Mouse (Mus musculus): ENCODE data around the gene Ecm2. TPM values are rescaled to one million over a fixed set of nuclear protein-coding genes. Genes with fewer than 3 reads are reported as not detected.

Ecm2 gene
- 0.67 and 0.71 TPM in 2 replicates for polyA plus RNA-seq (2012; rRNA removed)

DNA sequence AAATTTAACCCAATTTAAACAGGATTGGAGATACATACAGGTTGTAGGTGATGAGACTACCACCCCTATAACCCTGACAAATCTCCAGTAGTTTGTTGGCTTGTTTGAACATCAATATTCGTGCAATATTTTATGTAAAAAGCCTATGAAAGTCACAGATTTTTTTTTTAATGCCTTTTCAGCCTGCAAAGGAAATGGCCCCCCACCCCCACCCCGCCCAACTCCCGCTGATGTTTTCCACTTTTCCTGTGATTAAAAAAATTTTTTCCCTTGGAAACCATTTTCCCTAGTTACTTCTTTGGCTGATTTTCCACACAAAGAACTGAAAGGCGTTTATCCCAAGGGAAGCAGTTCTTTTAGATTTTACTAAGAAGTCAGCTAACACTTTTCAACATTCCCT, at the start of gene Ecm2:
Ecm2 (plus strand) TSS at position 301 of the 400 bp plus-strand sequence.
- 59% methylated on average over 4 of the region's 4 CpGs for WGBS
- no peak for DNase-seq (ENCODE audit: low read depth, low spot score)

DNA sequence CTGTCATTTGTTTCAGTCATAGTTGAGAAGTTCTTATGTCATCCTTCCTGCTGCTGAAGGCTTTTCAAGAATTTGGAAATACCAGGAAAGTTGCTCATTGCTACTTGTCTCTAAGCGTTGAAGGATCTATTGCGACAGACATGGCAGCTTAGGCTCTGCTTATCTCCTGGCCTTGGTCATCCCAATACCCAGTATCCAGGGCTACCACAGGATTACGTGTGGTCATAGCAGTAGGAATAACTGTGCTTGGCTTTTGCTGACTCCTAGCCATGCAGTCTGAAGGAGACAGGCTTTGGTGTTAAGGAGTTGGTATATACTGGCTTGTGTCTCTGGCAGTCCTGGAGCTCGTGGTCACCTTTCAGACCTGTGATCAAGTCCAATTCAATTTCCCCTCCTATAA, 44.3 kb upstream of the Ecm2 start:
- 81% methylated on average over 4 of the region's 4 CpGs for WGBS
- no peak for DNase-seq (ENCODE audit: low read depth, low spot score)

DNA sequence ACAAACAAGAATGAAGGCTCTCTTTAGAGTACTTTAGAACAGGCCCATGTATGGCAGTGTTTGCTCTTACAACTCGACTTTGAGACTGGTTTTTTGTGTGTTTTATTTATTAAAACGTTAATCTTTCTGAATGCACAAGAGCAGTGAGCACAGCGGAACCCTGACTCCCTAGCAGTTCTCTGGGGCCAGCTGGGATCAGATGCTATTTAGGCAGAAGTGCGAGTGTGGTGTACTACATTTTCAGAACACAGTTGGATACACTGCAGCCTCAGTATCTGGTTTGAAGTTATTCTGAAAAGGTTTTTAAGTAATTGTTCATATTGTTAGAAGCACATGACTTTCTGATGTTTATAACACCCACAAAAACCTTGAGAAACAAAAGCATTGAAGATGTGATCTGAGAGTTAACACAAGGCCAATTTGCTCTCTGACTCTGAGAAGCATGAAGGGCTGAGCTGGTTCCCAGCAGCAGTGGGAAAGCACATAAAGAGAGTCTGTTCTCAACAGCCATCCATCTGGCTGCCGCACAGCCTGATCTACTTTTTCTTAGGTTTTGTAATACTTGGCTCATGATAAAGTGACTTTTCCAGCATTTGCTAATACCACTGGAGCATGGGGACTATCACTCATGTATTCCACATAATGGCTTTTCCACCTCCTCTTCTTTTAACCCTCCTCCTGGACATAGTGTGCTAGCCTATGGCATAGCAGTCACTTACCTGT, 43.8 kb upstream of the Ecm2 start:
- DNase-seq (ENCODE audit: low read depth, low spot score) = no peak
- WGBS = 56% methylated on average over 5 of the region's 5 CpGs

DNA sequence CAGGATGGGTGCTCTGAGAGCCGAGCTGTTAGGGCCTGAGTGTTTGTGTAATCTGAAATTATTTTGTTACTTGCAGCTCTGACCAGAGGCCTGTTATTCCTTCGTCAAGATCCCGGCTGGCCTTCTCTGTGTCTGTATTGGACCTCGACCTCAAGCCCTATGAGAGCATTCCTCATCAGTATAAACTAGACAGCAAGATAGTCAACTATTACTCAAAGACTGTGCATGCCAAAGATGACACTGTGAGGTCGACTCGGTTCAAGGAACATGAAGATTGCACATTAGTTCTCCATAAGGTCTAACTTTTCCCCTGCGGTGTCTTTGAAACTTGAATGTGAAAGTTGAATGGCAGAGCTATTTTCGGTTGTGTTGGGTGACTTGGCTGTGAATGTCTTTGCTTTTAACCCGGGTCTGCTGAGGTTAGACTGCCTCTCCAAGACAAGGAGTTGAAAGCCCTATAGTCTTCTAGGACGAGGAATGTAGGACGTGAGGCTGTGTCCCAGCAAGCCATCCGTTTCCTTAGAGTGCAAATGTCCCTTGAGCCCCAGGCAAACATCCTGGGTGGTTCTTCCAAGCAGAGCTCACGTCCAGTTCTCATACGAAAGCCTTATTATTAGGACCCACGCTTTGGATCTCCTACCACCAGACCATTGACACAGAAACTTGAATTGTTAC, 43.0 kb upstream of the Ecm2 start:
- WGBS = 79% methylated on average over 15 of the region's 15 CpGs
- DNase-seq (ENCODE audit: low read depth, low spot score) = no peak

DNA sequence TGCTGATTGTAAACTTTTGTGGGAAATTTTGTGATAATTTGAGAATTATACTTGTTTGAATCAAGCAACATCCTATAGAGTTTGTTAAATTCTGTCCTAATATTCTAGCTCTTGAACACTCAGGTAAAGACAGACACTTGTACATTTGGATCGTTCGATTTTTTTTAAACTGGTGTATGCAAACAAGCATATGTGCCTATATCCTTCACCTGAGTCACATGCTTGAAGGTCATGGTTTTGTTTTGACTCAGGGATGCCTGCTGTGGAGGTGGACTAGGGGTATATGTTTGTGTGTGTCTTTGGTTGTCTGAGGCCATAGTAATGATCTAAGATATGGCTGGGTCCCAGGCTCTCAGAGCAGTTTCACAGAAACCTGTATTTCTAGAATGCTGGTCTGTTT, 41.7 kb upstream of the Ecm2 start:
- no peak for DNase-seq (ENCODE audit: low read depth, low spot score)
- WGBS = 93% methylated on average over 2 of the region's 2 CpGs

DNA sequence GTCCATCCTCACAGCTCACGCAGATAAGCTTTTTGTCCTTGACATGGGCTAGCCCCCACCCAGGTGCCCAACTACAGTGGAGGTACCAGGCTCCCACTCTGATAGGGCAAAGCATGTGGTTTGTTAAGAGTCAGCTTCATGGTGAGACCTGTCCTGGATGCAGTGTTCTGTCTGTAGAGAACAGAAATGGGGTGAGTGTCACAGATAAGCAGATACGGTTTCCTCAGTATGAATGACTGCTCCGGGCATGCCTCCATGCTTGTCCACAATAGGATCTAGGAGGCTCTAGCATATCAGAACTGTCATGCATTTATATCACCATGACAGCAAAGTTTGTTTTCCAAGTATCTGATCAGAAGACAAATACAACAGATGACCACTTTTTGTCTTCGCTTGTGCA, 38.7 kb upstream of the Ecm2 start:
- 93% methylated on average over 4 of the region's 4 CpGs for WGBS
- DNase-seq (ENCODE audit: low read depth, low spot score) = no peak

DNA sequence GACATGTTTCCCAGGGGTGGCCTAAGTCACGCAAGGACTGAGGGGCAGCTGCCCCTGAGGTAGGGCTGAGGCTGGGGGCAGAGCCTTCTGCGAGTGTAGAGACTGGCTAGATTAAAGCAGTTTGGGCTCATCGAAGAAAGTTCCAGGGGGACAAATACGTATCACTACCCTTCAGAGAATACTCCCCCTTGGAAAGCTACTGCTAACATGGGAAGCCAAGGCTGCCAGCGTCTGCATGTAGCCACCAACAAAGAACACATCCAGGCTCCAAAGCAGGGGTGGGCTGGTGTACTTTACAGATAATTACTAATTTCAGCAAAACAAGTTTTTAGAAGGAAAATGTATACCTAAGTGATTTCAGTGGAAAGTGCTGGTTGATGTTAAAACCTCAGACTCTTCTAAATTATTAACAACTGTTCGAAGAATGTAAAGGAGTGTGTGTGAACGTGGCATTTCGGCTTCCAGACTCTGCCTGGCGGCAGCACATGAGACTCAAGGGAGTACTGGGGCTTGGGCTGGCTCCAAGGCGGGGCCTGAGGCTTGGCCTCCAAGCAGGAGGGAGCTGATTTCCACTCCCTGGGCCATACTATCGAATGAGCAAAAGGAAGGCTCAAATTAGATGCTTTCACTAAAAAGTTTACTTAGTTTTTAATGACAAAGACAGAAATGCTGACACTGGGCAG, 38.1 kb upstream of the Ecm2 start:
- no peak for DNase-seq (ENCODE audit: low read depth, low spot score)
- WGBS = 77% methylated on average over 11 of the region's 11 CpGs

DNA sequence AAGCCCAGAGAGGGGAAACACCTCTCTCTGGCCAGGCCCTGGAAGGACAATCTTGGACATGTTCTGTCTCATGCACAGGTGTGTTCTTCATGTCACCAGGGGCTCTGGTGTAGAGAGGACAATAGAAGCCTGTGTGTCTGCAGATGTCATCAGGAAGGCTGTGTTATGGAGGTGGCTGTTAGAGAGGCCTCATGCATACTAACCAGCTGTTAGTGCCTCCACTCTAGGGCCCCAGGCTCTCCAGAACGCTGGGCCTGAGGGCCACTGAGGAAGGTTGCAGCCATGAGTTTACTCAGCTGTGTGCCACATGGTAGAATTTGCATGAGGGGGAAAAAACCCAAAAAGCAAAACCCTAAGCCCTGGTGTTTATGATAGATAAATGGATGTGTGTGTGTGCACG, 37.0 kb upstream of the Ecm2 start:
- 61% methylated on average over 2 of the region's 2 CpGs for WGBS
- no peak for DNase-seq (ENCODE audit: low read depth, low spot score)

DNA sequence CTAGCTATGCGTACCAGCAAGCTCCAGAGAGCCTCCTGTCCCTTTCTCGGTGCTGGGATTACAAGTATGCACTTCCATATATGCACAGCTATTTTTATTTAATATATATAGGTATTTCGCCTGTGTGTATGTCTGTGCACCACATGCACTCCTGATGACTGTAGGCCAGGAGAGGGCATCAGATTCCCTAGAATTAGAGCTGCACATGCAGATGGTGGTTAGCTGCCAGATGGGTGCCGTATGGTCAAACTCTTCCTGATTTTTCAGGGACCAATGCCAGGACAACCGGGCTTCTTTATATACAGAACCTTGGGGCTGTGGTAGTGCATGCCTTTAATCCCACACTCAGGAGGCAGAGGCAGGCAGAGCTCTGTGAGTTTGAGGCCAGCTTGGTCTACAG, 35.6 kb upstream of the Ecm2 start:
- no peak for DNase-seq (ENCODE audit: low read depth, low spot score)
- 75% methylated on average over 5 of the region's 5 CpGs for WGBS

DNA sequence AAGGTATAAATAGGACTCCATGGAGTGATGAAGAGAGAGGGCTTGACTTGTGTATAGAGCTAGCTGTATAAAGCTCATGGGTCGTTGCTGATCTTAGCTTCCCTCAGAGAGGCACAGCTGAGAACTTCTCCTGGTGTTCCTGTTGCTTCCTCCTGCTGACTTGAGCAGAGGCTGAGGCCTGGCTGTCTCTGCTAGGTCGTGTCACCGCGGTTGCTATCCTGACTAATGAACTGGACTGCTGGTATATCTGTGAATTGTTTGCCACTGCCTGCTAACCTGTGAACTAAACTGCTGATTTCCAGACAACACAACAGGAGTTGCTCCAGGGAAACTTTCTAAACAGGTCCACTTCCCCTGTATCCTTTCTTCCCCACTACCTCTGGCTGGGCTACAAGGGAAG, 34.3 kb upstream of the Ecm2 start:
- WGBS = 90% methylated on average over 4 of the region's 4 CpGs
- DNase-seq (ENCODE audit: low read depth, low spot score) = no peak

DNA sequence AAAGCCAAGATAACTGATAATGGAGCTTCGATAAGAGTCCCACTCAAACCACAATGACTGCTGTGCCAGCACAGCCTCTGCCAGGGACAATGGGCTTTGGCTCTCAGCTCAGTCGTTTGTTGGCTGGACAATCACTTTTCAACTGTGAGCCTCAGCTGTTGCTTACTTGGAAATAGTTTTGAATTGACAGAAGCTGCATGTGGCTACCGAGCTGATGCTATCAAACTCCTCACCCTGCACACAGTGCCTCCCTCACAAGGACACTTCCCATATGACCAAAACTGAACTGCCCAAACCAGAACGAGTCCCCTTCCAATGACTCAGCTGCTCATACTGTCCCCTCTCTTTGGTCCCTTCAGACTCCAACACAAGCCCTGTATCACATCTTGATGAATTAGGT, 33.8 kb upstream of the Ecm2 start:
- no peak for DNase-seq (ENCODE audit: low read depth, low spot score)
- WGBS = 57% methylated on average over 4 of the region's 4 CpGs

DNA sequence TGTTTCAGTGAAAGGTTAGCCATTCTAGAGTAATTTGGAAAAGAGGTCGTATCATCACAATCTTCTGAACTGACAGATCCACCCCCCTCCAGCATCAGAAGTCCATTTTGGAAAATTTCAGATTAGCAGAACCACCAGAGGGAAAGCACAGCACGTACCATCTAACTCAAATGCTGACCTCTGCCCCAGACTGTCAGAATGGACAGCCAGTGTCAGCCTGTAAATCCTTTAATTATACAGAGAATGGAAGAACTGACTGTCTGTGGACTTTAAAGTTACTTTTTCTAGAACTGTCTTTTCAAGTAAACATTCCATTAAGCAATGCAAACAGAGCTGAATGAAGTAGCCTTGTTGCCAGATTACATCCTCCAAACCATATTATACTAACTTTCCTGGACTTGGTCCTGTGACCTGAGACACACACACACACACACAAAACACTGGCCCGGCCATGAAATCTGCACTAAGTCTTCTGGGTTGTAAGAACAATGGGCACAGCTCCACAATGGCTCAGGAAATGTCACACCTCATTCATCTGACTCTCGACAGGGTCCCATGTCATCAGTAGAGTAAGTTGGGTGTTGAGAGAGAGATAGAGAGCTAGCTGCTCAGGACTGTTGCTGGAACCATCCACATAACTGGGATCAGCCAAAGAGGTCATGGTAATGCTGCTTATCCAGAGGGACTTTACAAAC, 32.5 kb upstream of the Ecm2 start:
- 57% methylated on average over 4 of the region's 4 CpGs for WGBS

DNA sequence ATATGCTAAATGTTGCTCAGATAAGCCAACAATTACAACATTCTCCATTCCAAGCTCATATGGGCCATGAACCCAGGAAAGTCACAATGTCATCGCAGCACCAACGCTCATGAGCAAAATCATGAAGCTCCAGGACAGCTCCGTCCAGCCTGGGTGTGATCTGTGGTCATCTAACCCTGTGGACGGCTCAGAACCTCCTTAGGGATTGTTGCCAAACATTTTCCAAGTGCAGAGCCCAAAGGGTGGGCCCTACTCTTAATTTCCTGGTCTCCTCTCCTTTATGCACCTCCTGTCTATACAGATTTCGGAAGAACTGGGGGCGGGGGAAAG, 32.0 kb upstream of the Ecm2 start:
- DNase-seq (ENCODE audit: low read depth, low spot score) = no peak
- WGBS = 93% methylated on average over 6 of the region's 6 CpGs

More for the DNA sequence above, 32.5 kb upstream of the Ecm2 start:
- no peak for DNase-seq (ENCODE audit: low read depth, low spot score)

DNA sequence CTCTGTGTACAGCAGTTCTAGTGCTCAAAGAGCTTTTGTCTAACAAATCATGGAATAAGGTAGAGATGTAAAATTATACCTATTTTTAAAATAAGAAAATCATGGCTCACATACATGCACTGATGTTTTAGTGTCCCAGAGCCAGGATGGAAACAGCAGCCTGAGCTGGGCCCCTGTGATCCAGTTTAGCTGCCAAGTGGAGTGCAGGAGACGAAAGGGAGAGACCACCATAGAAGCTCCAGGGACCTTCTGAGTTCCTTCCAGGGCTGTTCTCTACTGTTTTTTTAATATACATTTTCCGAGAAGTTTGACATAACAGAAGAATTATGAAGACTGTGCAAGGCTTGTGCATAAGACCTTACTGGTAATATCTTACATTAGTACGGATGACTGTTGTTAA, 26.7 kb upstream of the Ecm2 start:
- 72% methylated on average over 3 of the region's 3 CpGs for WGBS
- no peak for DNase-seq (ENCODE audit: low read depth, low spot score)

DNA sequence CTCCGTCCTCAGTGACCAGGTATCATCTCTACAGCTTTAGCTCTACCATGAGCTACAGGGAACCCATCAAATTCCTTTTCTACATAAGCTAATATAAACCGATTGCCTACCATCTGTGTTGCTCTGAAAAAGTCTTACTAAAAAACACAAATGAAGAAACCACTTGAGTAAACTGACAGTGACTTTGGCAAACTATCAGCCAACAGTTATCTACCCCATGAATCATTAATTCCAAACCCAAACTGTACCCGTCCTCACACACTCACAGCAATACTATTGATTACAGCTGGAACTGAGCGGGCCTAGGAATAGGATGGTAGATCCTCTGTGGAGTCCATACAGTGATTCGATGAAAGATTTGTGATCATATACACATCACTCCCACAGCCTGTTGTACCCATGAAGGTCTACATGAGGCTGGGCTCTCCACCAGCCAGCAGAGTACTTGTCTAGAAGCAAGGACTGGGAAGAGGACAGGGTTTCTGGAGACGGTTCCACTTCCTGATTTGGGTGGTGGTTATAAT, 25.7 kb upstream of the Ecm2 start:
- 79% methylated on average over 6 of the region's 6 CpGs for WGBS
- no peak for DNase-seq (ENCODE audit: low read depth, low spot score)

DNA sequence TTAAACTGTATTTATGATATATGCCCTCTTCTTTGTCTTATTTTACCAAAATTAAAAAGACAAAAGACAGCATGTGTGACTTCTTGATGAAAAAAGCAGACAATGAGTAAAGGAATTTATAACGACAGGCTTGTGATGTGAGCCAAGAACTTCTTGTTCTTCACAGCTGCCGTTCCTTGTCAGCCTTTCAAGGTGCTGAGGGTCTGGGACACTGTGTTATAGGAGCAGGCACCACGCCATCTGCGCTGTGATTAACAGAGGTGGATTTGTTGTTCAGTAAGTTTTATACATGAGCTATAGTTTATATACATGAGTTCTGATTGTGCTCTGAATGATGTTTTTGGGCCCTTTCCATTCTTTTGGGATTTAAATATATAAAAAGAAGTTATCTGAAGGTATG, 25.2 kb upstream of the Ecm2 start:
- no peak for DNase-seq (ENCODE audit: low read depth, low spot score)
- WGBS = 71% methylated on average over 4 of the region's 4 CpGs

DNA sequence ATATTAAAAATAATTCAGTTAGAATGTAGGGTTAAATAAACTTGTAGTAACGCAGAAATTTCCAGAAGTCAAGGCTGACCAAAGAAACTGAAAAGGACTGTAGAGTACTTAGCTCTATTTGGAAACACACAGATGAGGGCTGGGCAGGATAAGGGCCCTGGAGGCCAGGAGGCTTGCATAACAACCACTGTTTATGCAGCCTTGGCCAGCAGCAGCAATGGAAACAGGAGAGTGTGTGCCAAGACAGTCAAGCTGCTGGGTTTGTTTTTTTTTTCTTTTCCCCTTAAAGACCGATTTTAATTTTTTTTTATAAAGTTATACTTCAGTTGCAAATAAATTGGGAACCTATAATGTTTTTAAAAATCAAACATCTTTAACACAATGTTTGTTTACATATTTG, 24.6 kb upstream of the Ecm2 start:
- WGBS = 51% methylated on average over 2 of the region's 2 CpGs
- DNase-seq (ENCODE audit: low read depth, low spot score) = no peak

DNA sequence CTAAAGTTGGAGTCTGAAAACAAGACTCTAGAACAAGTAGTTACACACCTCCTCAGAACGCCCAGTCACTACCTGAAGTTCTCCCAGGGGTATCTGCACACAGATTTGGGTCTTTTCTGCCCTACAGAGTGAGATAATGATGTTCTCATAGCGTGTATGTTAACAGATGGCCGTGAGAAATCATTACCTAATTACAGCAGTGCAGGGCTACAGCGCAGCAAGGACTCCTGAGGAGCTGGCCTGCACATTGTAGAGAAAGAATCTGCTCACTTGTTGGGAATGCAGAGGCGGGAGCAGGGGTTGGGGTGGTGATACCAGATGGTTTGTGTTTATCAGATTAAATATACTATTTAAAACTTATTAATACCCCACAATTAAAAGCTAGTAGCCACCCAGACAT, 24.1 kb upstream of the Ecm2 start:
- WGBS = 61% methylated on average over 5 of the region's 5 CpGs

DNA sequence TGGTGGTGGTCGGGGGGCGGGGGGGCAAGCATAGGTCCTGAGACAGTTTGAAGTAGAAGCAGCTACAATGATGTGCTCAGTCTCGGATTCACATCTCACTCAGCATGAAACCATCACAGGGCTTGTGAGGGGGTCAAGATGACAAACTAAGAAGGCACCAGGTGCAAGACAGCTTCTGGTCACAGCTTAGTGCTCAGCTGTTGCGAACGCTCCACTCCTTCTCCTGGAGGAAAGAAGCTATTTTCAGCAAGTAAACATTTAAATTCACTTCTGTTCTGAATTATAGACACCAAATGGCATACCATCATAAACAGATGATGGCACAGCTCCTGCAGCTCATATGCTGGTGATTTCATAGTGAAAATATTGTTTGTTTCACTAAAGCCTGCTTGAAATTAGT, 19.2 kb upstream of the Ecm2 start:
- no peak for DNase-seq (ENCODE audit: low read depth, low spot score)
- 63% methylated on average over 5 of the region's 5 CpGs for WGBS

More for the DNA sequence above, 24.1 kb upstream of the Ecm2 start:
- DNase-seq (ENCODE audit: low read depth, low spot score) = no peak
